Mouse (Mus musculus) urinary bladder, adult 2 months (tissue): ENCODE measurements around the gene Gm5114. TPM values are rescaled to one million over a fixed set of nuclear protein-coding genes. Genes with fewer than 3 reads are reported as not detected.
"Not testable (repeated sequence)": the region's sequence is repeated elsewhere in the genome, so short reads cannot be mapped to it uniquely, and the experiment has no call there.

Source experiments
- DNase-seq: peaks from one replicate; pipeline ENCODE4 v3.0.0; 2022; ENCODE audit warnings: low spot score
- polyA plus RNA-seq: library from polyadenylated mRNA; depleted of rRNA; stranded (reverse); fragments of >200 nt; gene quantifications from 2 replicates; pipeline ENCODE4 v1.2.3, GENCODE M21; 2012; rRNA removed

The Gm5114 gene
- polyA plus RNA-seq = not detected in 2 replicates

GRCm38 (mm10) chr7:39413060-39413459 is at the start of gene Gm5114:
TSS of gene Gm5114 (minus strand) at chr7:39413160.
- DNase-seq = not testable (repeated sequence)

- no peak for DNase-seq
Measured at GRCm38 (mm10) chr7:39455806-39456205, 42.8 kb upstream of the Gm5114 start.

GRCm38 (mm10) chr7:39449260-39450021 is 36.5 kb upstream of the Gm5114 start:
- DNase-seq = peak; percentile 63

GRCm38 (mm10) chr7:39448626-39449242 is 35.8 kb upstream of the Gm5114 start:
- DNase-seq = no peak

GRCm38 (mm10) chr7:39441237-39441636 is 28.3 kb upstream of the Gm5114 start:
- DNase-seq = no peak

GRCm38 (mm10) chr7:39440362-39440761 is 27.4 kb upstream of the Gm5114 start:
- no peak for DNase-seq

Other genes starting within 250 kb of the Gm5114 start
- gene Zfp619, start 104.6 kb upstream of the Gm5114 start, polyA plus RNA-seq = 1.5 and 1.6 TPM in 2 replicates